Mouse (Mus musculus): ENCODE results near the gene Dapk1.
A peak's percentile ranks its signal among the peaks of the same experiment; 100 is the strongest.

Dapk1 gene

DNA sequence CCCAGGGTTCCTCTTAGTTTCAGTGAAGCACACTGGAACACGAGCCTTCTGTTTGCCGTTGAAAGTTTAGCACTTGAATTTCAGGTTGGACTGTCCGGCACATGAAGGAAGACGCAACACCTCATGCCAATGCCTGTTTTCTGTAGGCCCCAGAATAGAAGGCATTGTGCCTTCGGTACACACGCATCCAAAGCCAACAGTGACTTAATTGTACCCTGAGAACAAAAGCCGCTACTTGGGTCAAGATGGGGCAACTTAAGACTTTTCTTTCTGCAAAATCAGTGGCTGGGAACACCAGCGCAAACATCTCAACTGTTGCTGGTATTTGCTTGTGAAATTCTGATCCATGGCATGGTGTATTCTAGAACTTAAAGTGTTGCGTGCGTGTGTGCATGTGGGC is 63.1 kb downstream of the Dapk1 start:
- no peak for DNase-seq (ENCODE audit: low spot score)

DNA sequence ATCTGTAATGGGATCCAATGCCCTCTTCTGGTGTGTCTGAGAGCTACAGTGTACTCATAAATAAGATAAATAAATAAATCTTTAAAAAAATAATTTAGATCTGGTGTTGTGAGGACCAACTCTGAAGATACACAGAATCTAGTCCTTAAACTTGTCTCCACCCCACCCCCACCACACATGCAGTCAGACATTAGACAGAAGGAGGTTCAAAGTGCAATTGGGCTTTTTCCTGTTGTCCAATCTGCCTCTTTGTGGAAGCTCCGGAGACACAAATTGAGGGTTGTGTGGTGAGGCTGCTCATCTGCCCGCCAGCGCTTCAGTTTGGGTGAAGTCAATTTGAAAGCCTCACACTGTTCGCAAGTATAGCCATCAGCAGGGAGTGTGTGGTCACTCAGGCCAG is 63.7 kb downstream of the Dapk1 start:
- no peak for DNase-seq (ENCODE audit: low spot score)

DNA sequence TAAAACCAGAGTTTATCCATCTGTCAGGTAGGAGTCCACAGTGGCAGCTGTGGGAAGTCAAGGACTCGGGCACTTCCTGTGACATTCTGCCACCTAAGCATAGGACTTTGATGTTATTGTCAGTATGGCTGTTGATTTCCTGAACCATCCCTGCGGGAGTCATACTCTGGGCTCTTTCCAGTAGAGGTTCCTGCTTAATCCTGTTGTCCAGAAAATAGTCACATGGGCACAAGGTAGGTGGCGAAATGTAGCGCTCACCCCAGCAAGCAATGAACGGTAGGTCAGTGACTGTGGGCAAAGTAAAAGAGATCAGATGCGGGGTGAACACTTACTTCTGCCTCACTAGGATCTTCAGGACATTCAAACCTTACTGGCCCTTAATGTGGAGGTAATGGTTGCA is 66.3 kb downstream of the Dapk1 start:
- no peak for DNase-seq (ENCODE audit: low spot score)

- DNase-seq (ENCODE audit: low spot score) = no peak
Measured at GRCm38 (mm10) chr13:60670605-60671004, 68.9 kb downstream of the Dapk1 start.

GRCm38 (mm10) chr13:60671235-60671634 is 69.5 kb downstream of the Dapk1 start:
- no peak for DNase-seq (ENCODE audit: low spot score)

- no peak for DNase-seq (ENCODE audit: low spot score)
Measured at GRCm38 (mm10) chr13:60672287-60672686, 70.5 kb downstream of the Dapk1 start.

DNA sequence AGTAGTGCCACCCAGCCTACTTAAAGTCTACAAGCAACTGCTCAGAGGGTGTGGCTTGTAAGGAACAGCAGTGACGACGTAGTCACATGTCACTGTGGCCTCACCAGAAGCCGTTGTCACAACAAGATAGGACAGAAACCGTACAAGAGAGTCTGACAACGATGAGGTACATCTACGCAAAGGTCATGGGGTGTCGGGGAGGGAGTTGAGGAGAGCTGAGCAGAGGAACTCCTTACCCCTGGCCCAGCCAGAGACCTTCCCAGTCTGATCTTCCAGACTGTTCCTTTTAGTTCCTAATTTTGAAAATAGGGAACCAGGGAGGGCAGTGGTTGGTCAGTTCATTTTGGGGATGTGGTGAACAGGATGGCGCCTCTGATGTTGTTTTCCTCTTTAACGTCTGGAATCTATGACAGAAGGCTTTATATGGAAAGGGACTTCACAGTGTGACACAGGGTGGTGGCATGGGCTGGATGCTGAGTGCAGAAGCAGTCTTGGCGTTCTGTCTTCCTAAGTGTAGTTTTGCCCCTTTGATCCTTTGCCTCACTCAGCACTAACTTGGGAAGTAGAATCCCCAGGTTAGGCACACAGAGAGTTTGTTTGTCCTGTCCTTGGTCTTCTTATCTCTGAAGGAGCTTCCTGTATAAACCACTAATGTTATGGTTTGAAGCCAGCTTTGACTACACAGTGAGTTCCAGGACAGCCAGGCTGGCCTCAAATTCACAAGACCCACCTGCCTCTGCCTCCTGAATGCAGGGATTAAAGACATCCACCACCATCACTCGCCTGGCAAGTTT is 71.3 kb downstream of the Dapk1 start:
- DNase-seq (ENCODE audit: low spot score) = peak; percentile 27

DNA sequence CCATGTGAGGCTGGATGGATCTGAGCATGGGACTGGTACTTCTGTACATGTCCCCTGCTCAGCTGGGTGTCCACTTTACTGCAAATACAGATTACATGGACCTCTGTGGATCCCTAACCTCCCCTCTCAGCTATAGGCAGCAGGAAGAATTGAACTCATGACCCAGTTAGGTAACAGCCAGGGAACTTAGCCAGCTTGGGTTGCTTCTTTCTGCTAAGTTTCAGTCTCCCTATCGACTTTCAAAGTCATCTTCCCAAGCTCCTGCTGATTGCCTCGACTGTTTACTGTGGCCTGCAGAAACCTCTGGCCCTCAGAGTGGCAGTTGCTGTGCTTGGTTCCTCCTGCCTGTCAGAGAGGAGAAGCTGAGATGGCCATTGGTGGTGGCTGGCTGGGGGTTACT is 72.6 kb downstream of the Dapk1 start:
- no peak for DNase-seq (ENCODE audit: low spot score)

DNA sequence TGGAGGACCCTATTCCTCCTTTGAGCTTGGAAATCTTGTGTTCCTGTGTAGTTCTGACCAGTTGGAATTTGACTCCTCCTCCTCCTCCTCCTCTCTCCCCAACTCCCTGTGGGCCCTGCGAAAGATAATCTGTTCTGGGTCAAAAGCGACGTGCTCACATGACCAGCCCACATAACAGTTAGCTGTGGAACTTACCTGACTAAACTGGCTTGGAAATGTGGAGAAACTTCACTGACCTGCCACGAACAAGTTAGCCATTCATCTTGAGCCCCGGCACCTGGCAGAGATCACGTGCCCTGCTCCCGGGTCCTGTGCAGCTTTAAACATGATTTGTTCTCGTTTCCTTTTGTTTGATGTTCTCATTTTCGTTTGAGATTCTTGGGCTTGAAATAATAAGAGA is 73.2 kb downstream of the Dapk1 start:
- DNase-seq (ENCODE audit: low spot score) = no peak

GRCm38 (mm10) chr13:60675416-60675815 is 73.7 kb downstream of the Dapk1 start:
- DNase-seq (ENCODE audit: low spot score) = no peak

GRCm38 (mm10) chr13:60678912-60679311 is 77.2 kb downstream of the Dapk1 start:
- DNase-seq (ENCODE audit: low spot score) = no peak

GRCm38 (mm10) chr13:60682714-60683695 is 81.3 kb downstream of the Dapk1 start:
- no peak for DNase-seq (ENCODE audit: low spot score)

- DNase-seq (ENCODE audit: low spot score) = no peak
Measured at GRCm38 (mm10) chr13:60684050-60684760, 82.5 kb downstream of the Dapk1 start.

GRCm38 (mm10) chr13:60684806-60685205 is 83.1 kb downstream of the Dapk1 start:
- no peak for DNase-seq (ENCODE audit: low spot score)

GRCm38 (mm10) chr13:60685216-60685615 is 83.5 kb downstream of the Dapk1 start:
- DNase-seq (ENCODE audit: low spot score) = no peak

DNA sequence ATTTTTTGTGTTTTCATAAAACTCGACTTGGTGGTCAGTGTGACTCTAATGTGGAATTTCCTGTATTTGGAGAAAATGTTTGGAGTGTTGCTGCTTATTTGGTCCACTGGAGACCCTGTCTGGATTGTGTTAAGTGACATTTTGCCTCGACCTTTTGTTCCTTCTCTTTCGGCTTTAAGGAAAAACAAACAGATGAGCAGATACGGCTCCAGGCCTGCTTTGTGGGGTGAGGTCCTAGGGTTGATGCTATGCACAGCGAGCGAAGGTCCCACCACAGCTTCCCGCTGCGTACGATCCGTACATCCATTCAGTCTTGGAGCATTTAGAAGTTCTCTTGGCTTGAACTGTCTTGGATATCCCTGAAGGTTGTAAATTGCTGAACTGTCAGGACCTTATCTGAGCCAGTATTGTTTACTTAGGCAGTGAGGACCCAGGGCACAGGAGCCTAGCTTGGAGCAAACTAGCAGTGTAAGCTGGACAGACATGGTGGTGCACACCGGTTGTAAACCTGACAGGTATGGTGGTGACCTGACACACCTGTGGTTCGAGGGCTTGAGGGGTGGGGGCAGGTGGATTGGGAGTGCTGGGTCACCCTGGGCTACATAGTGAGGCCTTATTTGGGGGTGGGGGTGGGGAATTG is 84.4 kb downstream of the Dapk1 start:
- DNase-seq (ENCODE audit: low spot score) = no peak

GRCm38 (mm10) chr13:60686967-60687366 is 85.2 kb downstream of the Dapk1 start:
- no peak for DNase-seq (ENCODE audit: low spot score)

DNA sequence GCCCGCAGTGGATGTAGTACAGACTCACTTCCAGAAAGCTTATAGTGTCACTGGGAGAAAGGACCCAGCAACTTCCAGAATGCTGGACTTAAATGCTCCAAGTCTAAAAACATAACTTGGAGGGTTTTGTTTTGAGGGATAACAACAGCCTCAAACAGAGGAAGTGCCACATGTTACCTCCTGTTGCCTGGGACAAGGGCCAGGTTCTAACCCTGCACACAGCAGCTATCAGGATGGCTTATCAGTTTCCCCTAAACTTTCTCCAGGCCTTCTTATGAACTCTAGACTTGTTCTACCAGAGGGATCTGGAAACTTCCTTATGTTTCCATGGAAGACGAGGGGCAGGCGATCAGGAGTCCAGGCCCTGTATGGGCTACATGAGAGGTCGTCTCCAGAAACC is 85.7 kb downstream of the Dapk1 start:
- no peak for DNase-seq (ENCODE audit: low spot score)

DNA sequence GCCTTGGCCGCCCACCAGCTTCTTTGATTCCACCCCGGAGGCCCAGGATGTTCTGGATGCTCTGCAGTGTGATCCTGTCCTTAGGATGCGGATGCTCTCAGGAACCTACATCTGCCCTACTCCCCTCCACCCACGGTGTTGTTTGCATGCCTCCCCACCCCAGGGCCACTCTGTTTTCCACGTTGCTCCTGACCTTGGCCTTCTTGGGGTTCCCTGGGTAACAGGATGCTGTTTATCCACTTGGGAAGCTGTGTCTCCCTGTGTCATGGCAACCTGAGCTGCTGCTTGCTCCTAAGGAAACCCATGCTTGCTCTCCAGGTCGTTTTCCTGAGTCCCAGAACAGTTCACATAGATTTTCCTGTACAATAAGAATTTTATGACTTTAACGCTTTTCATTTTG is 86.1 kb downstream of the Dapk1 start:
- DNase-seq (ENCODE audit: low spot score) = no peak

DNA sequence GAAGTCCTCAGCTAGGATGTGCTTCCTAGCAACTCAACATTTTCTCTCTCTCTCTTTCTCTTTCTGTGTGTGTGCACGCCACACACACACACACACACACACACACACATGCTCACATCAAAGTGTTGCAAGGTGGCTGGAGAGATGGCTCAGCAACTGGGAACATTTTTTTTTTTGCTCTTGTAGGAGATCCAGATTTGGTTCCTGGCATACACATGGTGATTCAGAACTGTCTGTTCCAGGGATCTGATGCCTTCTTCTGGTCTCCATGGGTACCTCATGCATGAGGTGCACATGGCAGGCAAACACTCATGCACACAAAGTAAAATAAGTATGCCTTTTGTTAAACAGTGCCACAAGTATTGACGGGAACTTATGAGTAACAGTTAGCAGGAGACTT is 89.2 kb downstream of the Dapk1 start:
- no peak for DNase-seq (ENCODE audit: low spot score)

- DNase-seq (ENCODE audit: low spot score) = no peak
Measured at GRCm38 (mm10) chr13:60691940-60692339, 90.2 kb downstream of the Dapk1 start.

Measured in T-cell, adult 2 months (primary cell).